Mouse (Mus musculus) limb, embryonic 15.5 days (tissue): ENCODE measurements around the gene Arid1a. TPM values are rescaled to one million over a fixed set of nuclear protein-coding genes. Genes with fewer than 3 reads are reported as not detected.
A peak's percentile ranks its signal among the peaks of the same experiment; 100 is the strongest.
"Not testable (repeated sequence)": the region's sequence is repeated elsewhere in the genome, so short reads cannot be mapped to it uniquely, and the experiment has no call there.

Source experiments
- ATAC-seq: fragments of 200-750 bp; cut with Nextera tagmentation; 2 replicates; pipeline ENCODE4 v1.8.0; 2017; ENCODE audit warnings: low read depth, moderate TSS enrichment; ENCODE audit not compliant: insufficient number of reproducible peaks, low FRiP score, low TSS enrichment
- H3K27ac ChIP-seq: fragments of 300-500 bp; sonication (generic); 2 replicates; pipeline ENCODE4 v1.5.1; 2015; ENCODE audit warnings: moderate library complexity, mild to moderate bottlenecking, inconsistent platforms
- H3K27me3 ChIP-seq: fragments of 300-500 bp; sonication (generic); 2 replicates; pipeline ENCODE4 v1.6.1; 2015; ENCODE audit warnings: inconsistent platforms
- H3K36me3 ChIP-seq: fragments of 300-500 bp; sonication (generic); 2 replicates; pipeline ENCODE4 v1.6.1; 2015; ENCODE audit warnings: inconsistent platforms
- H3K4me1 ChIP-seq: fragments of 300-500 bp; sonication (generic); 2 replicates; pipeline ENCODE4 v1.6.1; 2015; ENCODE audit warnings: inconsistent platforms
- H3K4me2 ChIP-seq: fragments of 300-500 bp; sonication (generic); 2 replicates; pipeline ENCODE4 v1.6.1; 2015; ENCODE audit warnings: mild to moderate bottlenecking, inconsistent platforms
- H3K4me3 ChIP-seq: fragments of 300-500 bp; sonication (generic); 2 replicates; pipeline ENCODE4 v1.5.1; 2015; ENCODE audit warnings: mild to moderate bottlenecking, inconsistent platforms
- H3K9ac ChIP-seq: fragments of 300-500 bp; sonication (generic); 2 replicates; pipeline ENCODE4 v1.6.1; 2015; ENCODE audit warnings: inconsistent platforms
- H3K9me3 ChIP-seq: fragments of 300-500 bp; sonication (generic); 2 replicates; pipeline ENCODE4 v1.6.1; 2016; ENCODE audit warnings: inconsistent platforms
- WGBS: fragments of 180-500 bp; shearing (Covaris S2); methylation state at CpG from one replicate; pipeline ENCODE4 v1.1.7; 2015; 5-methylcytosine and 5-hydroxymethylcytosine counted together
- polyA plus RNA-seq: library from polyadenylated mRNA; unstranded; fragments of >200 nt; fragmentation: Nextera tagmentation; extraction: Ambion mirVana; gene quantifications from 2 replicates; pipeline ENCODE4 v1.2.1, GENCODE M21; 2015

Gene Arid1a
- polyA plus RNA-seq, 1 experiment from 2014 or later: 24.2 TPM

- H3K9me3 ChIP-seq: no peaks in the 10 kb centered on the region
- H3K36me3 ChIP-seq: peaks cover 9% of the 10 kb centered on the region; the same call in 1 of the 2 replicates
- H3K4me2 ChIP-seq: no peak overlapping the region
- H3K27me3 ChIP-seq: no peaks in the 10 kb centered on the region
- no peak overlapping the region for H3K4me3 ChIP-seq
- no peak overlapping the region for H3K9ac ChIP-seq
- no peak for ATAC-seq
- H3K27ac ChIP-seq: peak overlapping the region; percentile 93; the same call in 1 of the 2 replicates
- H3K4me1 ChIP-seq: peaks cover 36% of the 10 kb centered on the region
- 36% methylated on average over 2 of the region's 2 CpGs for WGBS
Observed at GRCm38 (mm10) chr4:133658729-133659128, 97.8 kb downstream of the Arid1a start.

GRCm38 (mm10) chr4:133657829-133658458, 98.6 kb downstream of the Arid1a start:
- Histone ChIP-seq H3K4me2 (no peak overlapping the region), H3K9me3 (no peaks in the 10 kb centered on the region), H3K27ac (no peak overlapping the region), H3K27me3 (no peaks in the 10 kb centered on the region), H3K4me1 (peaks cover 36% of the 10 kb centered on the region), H3K9ac (no peak overlapping the region), H3K36me3 (peaks cover 9% of the 10 kb centered on the region; the same call in 1 of the 2 replicates), H3K4me3 (no peak overlapping the region)
- WGBS: 59% methylated on average over 5 of the region's 5 CpGs
- no peak for ATAC-seq

- Histone ChIP-seq H3K9ac (no peak overlapping the region), H3K27me3 (no peaks in the 10 kb centered on the region), H3K4me3 (no peak overlapping the region), H3K27ac (no peak overlapping the region), H3K4me1 (peaks cover 36% of the 10 kb centered on the region), H3K36me3 (peaks cover 3% of the 10 kb centered on the region; the same call in 1 of the 2 replicates), H3K9me3 (no peaks in the 10 kb centered on the region), H3K4me2 (no peak overlapping the region)
- WGBS: 26% methylated on average over 4 of the region's 4 CpGs
- no peak for ATAC-seq
Observed at GRCm38 (mm10) chr4:133656997-133657396, 99.6 kb downstream of the Arid1a start.

- Histone ChIP-seq H3K4me1 (peaks cover 36% of the 10 kb centered on the region), H3K9ac (no peak overlapping the region), H3K36me3 (no peaks in the 10 kb centered on the region), H3K4me3 (no peak overlapping the region), H3K27me3 (no peaks in the 10 kb centered on the region), H3K27ac (no peak overlapping the region), H3K9me3 (no peaks in the 10 kb centered on the region), H3K4me2 (no peak overlapping the region)
- ATAC-seq: no peak
- 41% methylated on average over 4 of the region's 4 CpGs for WGBS
Observed at GRCm38 (mm10) chr4:133656294-133656693, 100.3 kb downstream of the Arid1a start.

GRCm38 (mm10) chr4:133654070-133654469, 102.5 kb downstream of the Arid1a start:
- ATAC-seq, H3K36me3 ChIP-seq, H3K4me3 ChIP-seq, H3K27me3 ChIP-seq, H3K27ac ChIP-seq, H3K4me2 ChIP-seq, H3K9ac ChIP-seq, H3K9me3 ChIP-seq: not testable (repeated sequence)
- WGBS: 90% methylated on average over 5 of the region's 5 CpGs
- H3K4me1 ChIP-seq: peaks cover 16% of the 10 kb centered on the region

- Histone ChIP-seq H3K4me1 (peaks cover 5% of the 10 kb centered on the region), H3K36me3 (no peaks in the 10 kb centered on the region), H3K4me3 (no peak overlapping the region), H3K27ac (no peak overlapping the region), H3K27me3 (no peaks in the 10 kb centered on the region), H3K4me2 (no peak overlapping the region), H3K9me3 (no peaks in the 10 kb centered on the region), H3K9ac (no peak overlapping the region)
- no peak for ATAC-seq
- 76% methylated on average over 10 of the region's 10 CpGs for whole genome bisulfite sequencing
Observed at GRCm38 (mm10) chr4:133652746-133653145, 103.8 kb downstream of the Arid1a start.

- H3K36me3 ChIP-seq: no peaks in the 10 kb centered on the region
- no peak overlapping the region for H3K4me3 ChIP-seq
- 65% methylated on average over 4 of the region's 4 CpGs for WGBS
- no peaks in the 10 kb centered on the region for H3K27me3 ChIP-seq
- H3K9ac ChIP-seq: no peak overlapping the region
- 0 out of 2 replicates have a peak, but pooled peaks cover 4% of the 10 kb centered on the region for H3K4me1 ChIP-seq
- no peak overlapping the region for H3K27ac ChIP-seq
- ATAC-seq: no peak
- no peaks in the 10 kb centered on the region for H3K9me3 ChIP-seq
- H3K4me2 ChIP-seq: no peak overlapping the region
Observed at GRCm38 (mm10) chr4:133651986-133652385, 104.6 kb downstream of the Arid1a start.

GRCm38 (mm10) chr4:133651445-133651844, 105.1 kb downstream of the Arid1a start:
- Histone ChIP-seq H3K27me3 (no peaks in the 10 kb centered on the region), H3K4me3 (no peak overlapping the region), H3K9me3 (no peaks in the 10 kb centered on the region), H3K9ac (no peak overlapping the region), H3K36me3 (no peaks in the 10 kb centered on the region), H3K4me1 (0 out of 2 replicates have a peak, but pooled peaks cover 4% of the 10 kb centered on the region), H3K4me2 (no peak overlapping the region), H3K27ac (no peak overlapping the region)
- WGBS: 49% methylated on average over 10 of the region's 10 CpGs
- no peak for ATAC-seq

GRCm38 (mm10) chr4:133649989-133650699, 106.4 kb downstream of the Arid1a start, which contains the start of gene Zdhhc18:
TSS of gene Zdhhc18 (minus strand) at chr4:133650154.
- ATAC-seq: no peak
- WGBS: 38% methylated on average over 7 of the region's 7 CpGs
- Histone ChIP-seq H3K27me3 (no peaks in the 10 kb centered on the region), H3K4me3 (peak within 1 kb of the TSS; percentile 31), H3K36me3 (no peaks in the 10 kb centered on the region), H3K4me2 (peak within 1 kb of the TSS; percentile 39), H3K4me1 (0 out of 2 replicates have a peak, but pooled peaks cover 4% of the 10 kb centered on the region), H3K9me3 (no peaks in the 10 kb centered on the region), H3K27ac (peak within 1 kb of the TSS; percentile 44; the same call in 1 of the 2 replicates), H3K9ac (no peak within 1 kb of the TSS)

- H3K27me3 ChIP-seq, H3K36me3 ChIP-seq, H3K4me1 ChIP-seq, H3K27ac ChIP-seq, ATAC-seq, H3K9me3 ChIP-seq, H3K9ac ChIP-seq: not testable (repeated sequence)
- peak overlapping the region; percentile 31; the same call in 1 of the 2 replicates for H3K4me3 ChIP-seq
- H3K4me2 ChIP-seq: peak overlapping the region; percentile 39; the same call in 1 of the 2 replicates
- WGBS: 79% methylated on average over 5 of the region's 5 CpGs
Observed at GRCm38 (mm10) chr4:133649464-133649863, 107.1 kb downstream of the Arid1a start.

- Histone ChIP-seq H3K4me1 (no peaks in the 10 kb centered on the region), H3K4me3 (no peak overlapping the region), H3K27me3 (no peaks in the 10 kb centered on the region), H3K36me3 (no peaks in the 10 kb centered on the region), H3K4me2 (0 out of 2 replicates have a peak overlapping the region, but pooled peaks have one; percentile 12), H3K9me3 (no peaks in the 10 kb centered on the region), H3K9ac (no peak overlapping the region), H3K27ac (no peak overlapping the region)
- ATAC-seq: no peak
- WGBS: 34% methylated on average over 21 of the region's 21 CpGs
Observed at GRCm38 (mm10) chr4:133645680-133646079, 110.9 kb downstream of the Arid1a start.

- 88% methylated on average over 3 of the region's 3 CpGs for WGBS
- no peaks in the 10 kb centered on the region for H3K27me3 ChIP-seq
- H3K9ac ChIP-seq: no peak overlapping the region
- no peaks in the 10 kb centered on the region for H3K4me1 ChIP-seq
- no peak for ATAC-seq
- H3K27ac ChIP-seq: no peak overlapping the region
- H3K36me3 ChIP-seq: no peaks in the 10 kb centered on the region
- H3K4me3 ChIP-seq: no peak overlapping the region
- no peak overlapping the region for H3K4me2 ChIP-seq
- H3K9me3 ChIP-seq: no peaks in the 10 kb centered on the region
Observed at GRCm38 (mm10) chr4:133645195-133645594, 111.4 kb downstream of the Arid1a start.
